Mouse (Mus musculus): ENCODE measurements around the gene Satb1.
A peak's percentile ranks its signal among the peaks of the same experiment; 100 is the strongest.

The Satb1 gene

GRCm38 (mm10) chr17:51763600-51763999 is 69.5 kb downstream of the Satb1 start:
- DNase-seq: no peak

- no peak for DNase-seq
Observed at GRCm38 (mm10) chr17:51762503-51762902, 70.6 kb downstream of the Satb1 start.

- no peak for DNase-seq
Observed at GRCm38 (mm10) chr17:51760997-51761655, 72.0 kb downstream of the Satb1 start.

- DNase-seq: no peak
Observed at GRCm38 (mm10) chr17:51760251-51760887, 72.7 kb downstream of the Satb1 start.

- no peak for DNase-seq
Observed at GRCm38 (mm10) chr17:51759509-51759908, 73.6 kb downstream of the Satb1 start.

- no peak for DNase-seq
Observed at GRCm38 (mm10) chr17:51752142-51752541, 80.9 kb downstream of the Satb1 start.

- no peak for DNase-seq
Observed at GRCm38 (mm10) chr17:51747204-51747603, 85.9 kb downstream of the Satb1 start.

GRCm38 (mm10) chr17:51742502-51742901 is 90.6 kb downstream of the Satb1 start:
- no peak for DNase-seq

GRCm38 (mm10) chr17:51741126-51741525 is 92.0 kb downstream of the Satb1 start:
- no peak for DNase-seq

- DNase-seq: peak; percentile 54
Observed at GRCm38 (mm10) chr17:51740246-51740645, 92.8 kb downstream of the Satb1 start.

GRCm38 (mm10) chr17:51724486-51724885 is 108.6 kb downstream of the Satb1 start:
- DNase-seq: no peak

GRCm38 (mm10) chr17:51695711-51696110 is 137.4 kb downstream of the Satb1 start:
- no peak for DNase-seq

- DNase-seq: no peak
Observed at GRCm38 (mm10) chr17:51695271-51695670, 137.8 kb downstream of the Satb1 start.

GRCm38 (mm10) chr17:51690526-51690925 is 142.6 kb downstream of the Satb1 start:
- no peak for DNase-seq

- DNase-seq: no peak
Observed at GRCm38 (mm10) chr17:51687226-51687625, 145.9 kb downstream of the Satb1 start.
